Mouse (Mus musculus): ENCODE results near the gene Tspan9. TPM values are rescaled to one million over a fixed set of nuclear protein-coding genes. Genes with fewer than 3 reads are reported as not detected.

Gene Tspan9
- polyA plus RNA-seq, 1 experiment from 2014 or later: 34.5 TPM

GRCm38 (mm10) chr6:127911687-127912086 is 231.7 kb downstream of the Tspan9 start:
- peaks cover 5% of the 10 kb centered on the region; the same call in 1 of the 2 replicates for H3K9me3 ChIP-seq
- WGBS: 75% methylated on average over 4 of the region's 4 CpGs
- no peaks in the 10 kb centered on the region for H3K4me1 ChIP-seq
- no peak overlapping the region for H3K4me3 ChIP-seq (replicated peaks)
- H3K36me3 ChIP-seq (replicated peaks): peaks cover 7% of the 10 kb centered on the region; the same call in 1 of the 2 replicates
- H3K4me2 ChIP-seq: no peak overlapping the region
- H3K27ac ChIP-seq: no peak overlapping the region
- H3K27me3 ChIP-seq: no peaks in the 10 kb centered on the region
- H3K9ac ChIP-seq: no peak overlapping the region
- no peak for ATAC-seq (ENCODE audit: low FRiP score)

Small RNA genes lying within 50 kb of the gene (microRNA-seq; reads per million reads assigned to microRNA genes)
- not detected for gene Gm26338

Other genes with a start within 250 kb of the Tspan9 start
- gene Tead4, start 157.2 kb upstream of the Tspan9 start, polyA plus RNA-seq (2016; fragmentation: Nextera tagmentation; extraction: Ambion mirVana): 0.85 and 0.88 TPM in 2 replicates
- 15.4 and 19.7 TPM in 2 replicates for gene Tulp3, start 212.3 kb upstream of the Tspan9 start, polyA plus RNA-seq (2016; fragmentation: Nextera tagmentation; extraction: Ambion mirVana)
- 178 and 183 TPM in 2 replicates for gene Rhno1, start 219.3 kb upstream of the Tspan9 start, polyA plus RNA-seq (2016; fragmentation: Nextera tagmentation; extraction: Ambion mirVana)
- 74.6 and 86.2 TPM in 2 replicates for gene Foxm1, start 219.4 kb upstream of the Tspan9 start, polyA plus RNA-seq (2016; fragmentation: Nextera tagmentation; extraction: Ambion mirVana)
- 0.88 and 1.0 TPM in 2 replicates for gene Tex52, start 231.9 kb upstream of the Tspan9 start, polyA plus RNA-seq (2016; fragmentation: Nextera tagmentation; extraction: Ambion mirVana)
- gene Gm44596, start 231.9 kb upstream of the Tspan9 start, polyA plus RNA-seq (2016; fragmentation: Nextera tagmentation; extraction: Ambion mirVana): not detected in 2 replicates

All from forebrain, embryonic 12.5 days (tissue).